Mouse (Mus musculus) forebrain, embryonic 16.5 days (tissue): ENCODE data around the gene 1700020A23Rik. TPM values are rescaled to one million over a fixed set of nuclear protein-coding genes. Genes with fewer than 3 reads are reported as not detected.
"Not testable (repeated sequence)": the region's sequence is repeated elsewhere in the genome, so short reads cannot be mapped to it uniquely, and the experiment has no call there.

Experiments used
- ATAC-seq: fragments of 200-750 bp; cut with Nextera tagmentation; 2 replicates; pipeline ENCODE4 v1.8.0; 2017; ENCODE audit warnings: mild to moderate bottlenecking, moderate library complexity
- H3K27ac ChIP-seq: fragments of 300-500 bp; sonication (generic); 2 replicates; pipeline ENCODE4 v1.5.1; 2014; ENCODE audit warnings: low read length, control low read depth
- H3K27me3 ChIP-seq: fragments of 300-500 bp; sonication (generic); replicated peaks from 2 replicates; pipeline ENCODE4 v1.6.1; 2014; ENCODE audit warnings: low read length; ENCODE audit not compliant: control insufficient read depth, insufficient read depth
- H3K36me3 ChIP-seq: fragments of 300-500 bp; sonication (generic); 2 replicates; pipeline ENCODE4 v1.6.1; 2014; ENCODE audit not compliant: control insufficient read depth, insufficient read depth
- H3K4me1 ChIP-seq: fragments of 300-500 bp; sonication (generic); replicated peaks from 2 replicates; pipeline ENCODE4 v1.6.1; 2014; ENCODE audit warnings: low read length; ENCODE audit not compliant: control insufficient read depth, insufficient read depth
- H3K4me2 ChIP-seq: fragments of 300-500 bp; sonication (generic); 2 replicates; pipeline ENCODE4 v1.6.1; 2014; ENCODE audit warnings: mild to moderate bottlenecking, low read length, control low read depth
- H3K4me3 ChIP-seq: fragments of 300-500 bp; sonication (generic); replicated peaks from 2 replicates; pipeline ENCODE4 v1.5.1; 2014; ENCODE audit warnings: mild to moderate bottlenecking, low read length, control low read depth
- H3K9ac ChIP-seq: fragments of 300-500 bp; sonication (generic); replicated peaks from 2 replicates; pipeline ENCODE4 v1.6.1; 2014; ENCODE audit warnings: low read depth, low read length, control low read depth
- H3K9me3 ChIP-seq: fragments of 300-500 bp; sonication (generic); 2 replicates; pipeline ENCODE4 v1.6.1; 2016; ENCODE audit warnings: low read length; ENCODE audit not compliant: control insufficient read depth
- WGBS: fragments of 180-500 bp; shearing (Covaris S2); extraction: QIAGEN DNeasy Blood & Tissue Kit; methylation state at CpG from one replicate; pipeline ENCODE4 v1.1.7; 2014; 5-methylcytosine and 5-hydroxymethylcytosine counted together
- polyA plus RNA-seq: library from polyadenylated mRNA; unstranded; fragments of >200 nt; fragmentation: Nextera tagmentation; extraction: Ambion mirVana; gene quantifications from 2 replicates; pipeline ENCODE4 v1.2.1, GENCODE M21; 2015

1700020A23Rik gene
- 0.73 and 0.86 TPM in 2 replicates for polyA plus RNA-seq

DNA sequence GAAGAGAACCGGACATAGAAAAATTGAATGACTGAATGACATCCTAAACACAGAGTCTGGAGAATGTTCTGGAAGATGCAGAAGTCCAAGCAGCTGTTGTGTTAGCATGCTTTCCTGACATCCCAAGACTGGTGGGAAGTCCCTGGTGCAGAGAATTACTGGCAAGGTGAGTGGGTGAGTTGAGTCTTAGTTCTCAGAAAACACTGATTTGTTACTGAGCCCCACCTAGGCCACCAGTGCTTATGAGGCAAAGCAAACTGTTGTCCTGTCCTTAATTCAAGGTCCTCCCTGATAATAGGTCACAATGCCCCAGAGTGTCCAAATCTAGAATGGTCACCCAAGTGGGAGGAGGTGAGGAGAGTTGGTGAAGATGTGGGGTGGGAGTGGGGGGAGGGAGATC lies at the start of gene 1700020A23Rik, which contains the start of gene Gm28372:
TSS of gene 1700020A23Rik (plus strand) at position 321 of the 400 bp plus-strand sequence.
TSS of gene Gm28372 (plus strand) at position 301 of the 400 bp plus-strand sequence.
- Histone ChIP-seq H3K27ac (no peak within 1 kb of the TSS), H3K4me2 (no peak within 1 kb of the TSS), H3K36me3 (no peaks in the 10 kb centered on the region), H3K27me3 (no peaks in the 10 kb centered on the region), H3K4me3 (no peak within 1 kb of the TSS), H3K9ac (no peak within 1 kb of the TSS), H3K9me3 (no peaks in the 10 kb centered on the region), H3K4me1 (peaks cover 5% of the 10 kb centered on the region; the same call in 1 of the 2 replicates)
- WGBS: 96% methylated on average over 1 of the region's 1 CpGs
- no peak for ATAC-seq

DNA sequence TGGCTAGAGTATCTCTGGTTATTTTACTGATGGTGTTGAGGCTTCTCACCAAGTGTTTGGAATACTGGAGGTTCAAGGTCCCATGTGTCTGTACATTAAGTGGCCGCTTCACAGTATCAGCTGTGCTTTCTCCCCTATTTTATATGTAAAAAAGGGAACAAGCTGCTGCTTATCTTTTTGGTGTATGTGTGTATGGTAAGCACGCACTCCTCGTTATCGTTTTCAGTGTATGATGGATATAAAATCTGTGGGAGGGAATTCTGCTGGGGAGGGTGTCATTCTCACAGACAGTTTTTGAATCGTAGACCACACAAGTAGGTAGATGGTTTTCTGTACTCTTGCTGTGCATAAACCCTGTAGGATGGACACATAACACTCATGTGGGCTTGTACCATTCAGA lies 47.5 kb upstream of the 1700020A23Rik start:
- Histone ChIP-seq H3K27ac (no peak overlapping the region), H3K4me3 (no peak overlapping the region), H3K9me3 (no peaks in the 10 kb centered on the region), H3K27me3 (peaks cover 18% of the 10 kb centered on the region), H3K36me3 (no peaks in the 10 kb centered on the region), H3K4me1 (peaks cover 23% of the 10 kb centered on the region), H3K9ac (no peak overlapping the region), H3K4me2 (no peak overlapping the region)
- ATAC-seq: no peak
- WGBS: 88% methylated on average over 5 of the region's 5 CpGs

DNA sequence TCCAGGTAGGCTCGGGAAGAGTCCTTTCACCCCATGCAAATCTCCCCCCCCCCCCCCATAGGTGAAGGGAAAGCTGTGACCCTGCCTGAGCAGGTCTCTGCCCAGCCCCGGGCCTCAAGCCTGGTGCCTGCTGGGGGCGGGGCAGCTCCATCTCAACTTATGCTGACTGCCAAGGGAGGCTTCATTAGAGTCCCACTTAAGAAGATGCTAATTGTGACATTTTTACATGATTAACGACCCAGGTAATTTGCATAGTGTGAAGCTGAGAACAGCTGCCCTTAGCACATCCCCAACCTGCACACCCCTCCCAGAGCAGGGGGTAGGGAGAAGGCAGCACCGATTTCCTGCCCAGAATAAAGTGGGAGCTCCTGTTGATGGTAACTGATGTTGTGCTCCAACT lies 46.2 kb upstream of the 1700020A23Rik start:
- peak; percentile 73 for ATAC-seq
- no peaks in the 10 kb centered on the region for H3K9me3 ChIP-seq
- no peak overlapping the region for H3K9ac ChIP-seq
- WGBS: 8% methylated on average over 5 of the region's 5 CpGs
- no peak overlapping the region for H3K27ac ChIP-seq
- H3K27me3 ChIP-seq: peaks cover 18% of the 10 kb centered on the region
- no peaks in the 10 kb centered on the region for H3K36me3 ChIP-seq
- no peak overlapping the region for H3K4me2 ChIP-seq
- H3K4me1 ChIP-seq: peaks cover 17% of the 10 kb centered on the region
- no peak overlapping the region for H3K4me3 ChIP-seq

DNA sequence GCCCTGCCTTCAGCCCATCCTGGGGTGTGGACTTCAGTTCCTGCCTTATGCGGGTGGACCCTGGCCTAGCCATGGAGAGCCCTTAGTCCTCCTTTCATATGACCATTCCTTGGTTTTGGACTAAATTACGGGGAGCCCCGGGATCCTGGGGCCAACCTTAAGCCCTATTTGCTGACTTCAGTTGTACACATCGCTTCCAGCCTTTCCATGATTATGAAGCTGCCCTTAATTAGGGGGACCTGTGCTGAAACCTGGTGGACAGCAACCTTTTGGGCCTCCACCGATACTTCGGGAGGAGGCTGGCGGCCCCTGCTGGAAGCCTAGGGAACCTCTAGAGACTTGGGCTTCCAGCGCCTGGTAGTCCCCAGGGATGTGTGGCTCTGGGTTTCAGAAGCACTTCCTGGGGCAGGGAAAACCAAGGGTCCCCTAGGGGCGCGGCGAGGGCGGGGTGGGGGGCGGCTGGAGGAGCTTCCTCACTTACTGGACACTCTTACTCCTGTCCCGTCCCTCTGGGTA lies 42.5 kb upstream of the 1700020A23Rik start:
- Histone ChIP-seq H3K27ac (no peak overlapping the region), H3K4me2 (no peak overlapping the region), H3K9ac (no peak overlapping the region), H3K36me3 (no peaks in the 10 kb centered on the region), H3K9me3 (no peaks in the 10 kb centered on the region), H3K4me3 (no peak overlapping the region), H3K27me3 (peaks cover 18% of the 10 kb centered on the region), H3K4me1 (peaks cover 20% of the 10 kb centered on the region)
- WGBS: 4% methylated on average over 14 of the region's 14 CpGs
- ATAC-seq: peak; percentile 65

DNA sequence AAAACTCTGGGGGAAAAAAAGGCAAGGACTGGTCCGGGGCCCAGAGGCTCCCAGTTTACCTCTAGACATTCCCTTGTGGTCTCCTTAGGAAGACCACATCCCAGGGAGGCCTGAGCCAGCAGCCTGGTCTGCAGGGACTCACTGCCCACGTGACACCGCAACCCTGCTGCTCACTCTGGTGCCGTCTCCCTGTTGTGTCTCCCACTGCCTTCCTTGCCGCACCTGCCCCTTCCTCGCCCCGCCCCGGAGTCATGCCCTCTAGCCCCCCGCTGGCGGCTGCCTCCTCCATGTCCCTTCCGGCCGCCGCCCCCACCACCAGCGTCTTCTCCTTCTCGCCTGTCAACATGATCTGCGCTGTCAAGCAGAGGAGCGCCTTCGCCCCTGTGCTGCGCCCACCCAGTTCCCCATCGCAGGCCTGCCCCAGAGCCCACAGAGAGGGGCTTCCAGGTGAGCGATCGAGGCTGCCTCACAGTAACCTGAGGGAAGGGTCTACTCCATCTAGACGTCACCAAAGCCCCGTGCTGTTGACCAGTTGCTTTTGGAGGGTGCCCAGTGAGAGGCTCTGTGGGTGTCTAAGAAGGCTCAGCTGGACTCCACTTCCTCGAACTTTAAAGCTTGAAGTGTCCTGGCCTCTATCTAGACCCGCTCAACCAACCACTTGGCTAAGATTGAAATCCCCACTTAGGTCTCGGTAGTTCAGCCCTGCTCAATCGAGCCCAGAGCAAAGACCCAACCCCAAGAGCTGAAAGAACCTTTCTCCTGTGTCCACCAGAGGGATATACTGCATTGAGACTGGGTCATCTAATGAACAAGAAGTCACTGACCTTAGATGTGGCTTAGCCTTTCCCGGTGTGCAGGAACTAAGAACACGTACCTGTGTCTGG lies 39.6 kb upstream of the 1700020A23Rik start:
- Histone ChIP-seq H3K27me3 (peaks cover 15% of the 10 kb centered on the region), H3K9ac (peak overlapping the region; percentile 27; the same call in 1 of the 2 replicates), H3K4me1 (peaks cover 13% of the 10 kb centered on the region), H3K4me2 (peak overlapping the region; percentile 36), H3K4me3 (peak overlapping the region; percentile 15), H3K36me3 (no peaks in the 10 kb centered on the region), H3K27ac (no peak overlapping the region), H3K9me3 (no peaks in the 10 kb centered on the region)
- no peak for ATAC-seq
- WGBS: 11% methylated on average over 29 of the region's 30 CpGs

DNA sequence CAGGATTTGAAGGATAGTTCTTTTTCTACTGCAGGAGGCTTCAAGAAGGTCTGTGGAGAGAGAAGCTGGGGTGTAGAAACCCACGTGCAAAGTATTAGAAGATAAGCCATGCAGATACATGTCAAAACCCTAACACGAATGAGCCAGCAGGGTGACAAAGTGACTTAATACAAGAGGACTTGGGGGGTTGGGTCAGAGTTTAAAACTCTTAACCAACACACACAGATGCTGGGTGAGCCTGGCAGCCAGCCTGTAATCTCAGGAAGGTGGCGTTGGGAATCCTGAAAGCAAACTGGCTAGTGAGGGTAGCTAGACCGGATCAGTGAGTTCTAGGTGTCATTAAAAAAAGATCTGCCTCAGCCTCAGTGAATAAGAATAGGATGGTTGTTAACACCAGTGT lies 37.7 kb upstream of the 1700020A23Rik start:
- Histone ChIP-seq H3K36me3 (no peaks in the 10 kb centered on the region), H3K27me3 (no peaks in the 10 kb centered on the region; the same call in none of the 2 replicates), H3K9ac (no peak overlapping the region), H3K4me3 (no peak overlapping the region), H3K4me1 (peaks cover 8% of the 10 kb centered on the region), H3K27ac (no peak overlapping the region), H3K4me2 (no peak overlapping the region), H3K9me3 (no peaks in the 10 kb centered on the region)
- no peak for ATAC-seq
- 70% methylated on average over 4 of the region's 4 CpGs for WGBS

DNA sequence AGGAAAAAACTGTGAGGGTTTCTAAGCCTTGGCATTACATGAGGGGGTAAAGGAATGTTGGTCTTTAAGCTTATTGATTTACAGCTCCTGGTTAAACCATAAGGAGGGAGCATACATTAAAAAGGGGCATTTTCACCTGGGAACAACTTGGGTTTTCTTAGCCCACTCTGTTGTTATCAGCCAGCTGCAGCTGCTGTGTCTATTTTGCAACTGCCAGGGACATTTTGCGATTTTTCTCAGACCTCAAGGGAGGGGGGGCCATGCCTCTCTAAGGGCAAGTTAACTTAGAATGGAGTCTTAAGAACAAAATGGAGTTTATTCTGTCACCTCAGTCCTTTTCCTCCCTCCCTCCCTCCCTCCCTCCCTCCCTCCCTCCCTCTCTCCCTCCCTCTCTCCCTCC lies 32.0 kb upstream of the 1700020A23Rik start:
- H3K27ac ChIP-seq, H3K9me3 ChIP-seq, H3K9ac ChIP-seq, H3K4me2 ChIP-seq, H3K4me3 ChIP-seq, ATAC-seq, H3K4me1 ChIP-seq, H3K36me3 ChIP-seq, H3K27me3 ChIP-seq: not testable (repeated sequence)
- 57% methylated on average over 1 of the region's 1 CpGs for WGBS

DNA sequence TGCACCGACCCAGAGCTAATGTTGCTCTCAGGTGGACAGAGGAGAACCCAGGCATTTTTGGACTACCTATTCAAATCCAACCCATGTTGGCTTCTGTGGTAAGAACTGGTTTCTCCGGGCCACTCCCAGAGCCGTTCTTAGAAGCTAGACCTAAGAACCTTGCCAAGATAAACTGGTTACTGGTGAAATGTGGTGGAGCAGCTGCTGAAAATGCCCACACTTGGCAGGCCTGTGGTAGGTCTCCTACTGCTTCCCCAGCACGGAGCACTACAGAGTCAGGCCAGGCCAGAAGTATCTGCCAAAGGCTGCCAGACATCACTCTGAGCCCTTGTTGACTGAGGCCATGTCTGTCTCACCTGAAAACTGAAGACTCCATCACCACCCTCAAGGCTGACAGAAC lies 30.1 kb upstream of the 1700020A23Rik start:
- H3K4me2 ChIP-seq: no peak overlapping the region
- ATAC-seq: no peak
- H3K36me3 ChIP-seq: no peaks in the 10 kb centered on the region
- 82% methylated on average over 4 of the region's 4 CpGs for WGBS
- H3K4me1 ChIP-seq: no peaks in the 10 kb centered on the region
- no peaks in the 10 kb centered on the region for H3K27me3 ChIP-seq
- no peak overlapping the region for H3K4me3 ChIP-seq
- H3K9me3 ChIP-seq: no peaks in the 10 kb centered on the region
- H3K9ac ChIP-seq: no peak overlapping the region
- H3K27ac ChIP-seq: no peak overlapping the region

DNA sequence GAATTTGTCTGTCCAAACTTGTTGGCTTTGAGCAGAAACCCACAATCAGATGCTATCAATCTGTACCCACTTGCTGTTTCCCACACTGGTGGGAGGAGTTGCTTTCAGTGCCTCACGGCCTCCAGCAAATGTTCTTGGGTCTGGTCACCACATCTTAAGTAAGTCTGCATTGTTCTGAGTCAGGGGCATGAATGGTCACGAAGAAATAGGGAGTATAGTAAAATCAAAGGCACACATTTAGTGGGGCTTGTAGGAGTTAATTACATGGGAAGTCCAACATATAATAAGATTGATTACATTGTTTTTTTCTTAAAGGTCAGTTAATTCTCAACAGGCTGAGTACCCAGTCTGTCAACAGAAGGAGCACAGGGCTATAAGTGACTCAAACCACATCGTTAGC lies 21.9 kb upstream of the 1700020A23Rik start:
- H3K27ac ChIP-seq: no peak overlapping the region
- H3K4me3 ChIP-seq: no peak overlapping the region
- no peak for ATAC-seq
- 26% methylated on average over 3 of the region's 3 CpGs for WGBS
- H3K36me3 ChIP-seq: no peaks in the 10 kb centered on the region
- no peak overlapping the region for H3K9ac ChIP-seq
- no peaks in the 10 kb centered on the region for H3K9me3 ChIP-seq
- no peaks in the 10 kb centered on the region for H3K4me1 ChIP-seq
- no peaks in the 10 kb centered on the region for H3K27me3 ChIP-seq
- no peak overlapping the region for H3K4me2 ChIP-seq
